Mouse (Mus musculus): ENCODE results near the gene Gm49387.

- TF ChIP-seq POLR2A (IDR thresholded peaks at IDR 0.05; ENCODE audit: borderline replicate concordance, low read depth, low read length) (no peak), CTCF (IDR thresholded peaks at IDR 0.05; ENCODE audit: low read depth, low read length) (no peak)
Measured at GRCm38 (mm10) chr14:31662555-31663211, 22.0 kb upstream of the Gm49387 start.
